Mouse (Mus musculus): ENCODE data around the gene Ip6k2. TPM values are rescaled to one million over a fixed set of nuclear protein-coding genes. Genes with fewer than 3 reads are reported as not detected.
A peak's percentile ranks its signal among the peaks of the same experiment; 100 is the strongest.

Ip6k2 gene
- polyA plus RNA-seq, 1 experiment from 2014 or later: 89.0 TPM

DNA sequence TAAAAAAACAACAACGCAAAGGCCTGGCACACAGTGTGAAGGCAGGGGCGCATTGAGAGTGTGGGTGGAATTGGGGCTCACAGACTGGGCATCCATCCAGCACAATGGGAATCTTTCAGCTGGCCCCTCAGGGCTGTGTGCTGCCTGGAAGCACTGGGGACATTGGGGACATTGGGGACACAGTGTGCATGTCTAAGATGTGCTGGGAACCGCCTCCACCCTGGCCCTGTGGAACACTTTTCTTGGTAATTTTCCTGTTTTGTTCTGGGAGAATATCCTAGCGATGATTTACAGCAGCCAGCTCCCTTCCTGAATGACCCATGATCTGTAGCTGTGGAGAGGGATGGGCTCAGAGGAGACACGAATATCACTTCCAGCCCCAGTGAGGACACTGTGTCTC lies 29.2 kb upstream of the Ip6k2 start:
- H3K9me3 ChIP-seq (replicated peaks): no peaks in the 10 kb centered on the region

DNA sequence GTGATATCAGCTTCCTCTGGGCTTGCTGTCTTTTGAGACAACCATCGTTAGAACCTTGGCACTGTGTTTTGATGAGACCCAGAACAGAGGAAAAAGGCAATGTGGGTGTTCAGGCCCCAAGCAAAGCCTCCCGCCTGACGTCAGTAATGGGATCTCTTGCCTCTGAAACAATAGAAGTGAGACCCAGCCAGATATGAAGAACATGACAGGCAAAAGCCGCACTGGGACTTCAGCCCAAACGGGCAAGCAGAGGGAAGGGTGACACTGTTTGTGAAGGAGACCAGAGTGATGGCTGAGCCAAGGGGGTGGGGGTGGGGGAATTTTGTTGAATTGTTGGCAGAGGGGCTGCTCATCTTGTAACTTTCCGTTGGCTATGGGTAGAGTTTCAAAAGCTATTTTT lies 26.2 kb upstream of the Ip6k2 start:
- H3K36me3 ChIP-seq: no peaks in the 10 kb centered on the region
- DNase-seq (ENCODE audit: low spot score): no peak
- H3K27me3 ChIP-seq (ENCODE audit: low read depth, poor library complexity, severe bottlenecking): no peaks in the 10 kb centered on the region
- H3K9me3 ChIP-seq (replicated peaks): no peaks in the 10 kb centered on the region
- H3K27ac ChIP-seq (replicated peaks): no peak overlapping the region
- 0 out of 2 replicates have a peak, but pooled peaks cover 2% of the 10 kb centered on the region for H3K4me1 ChIP-seq
- WGBS: 81% methylated on average over 6 of the region's 6 CpGs
- H3K4me3 ChIP-seq: no peak overlapping the region

More for the DNA sequence above, 29.2 kb upstream of the Ip6k2 start:
- WGBS: 91% methylated on average over 5 of the region's 5 CpGs
- Histone ChIP-seq H3K36me3 (no peaks in the 10 kb centered on the region), H3K27ac (replicated peaks) (no peak overlapping the region), H3K4me1 (peaks cover 5% of the 10 kb centered on the region), H3K27me3 (ENCODE audit: low read depth, poor library complexity, severe bottlenecking) (no peaks in the 10 kb centered on the region), H3K4me3 (no peak overlapping the region)
- no peak for DNase-seq (ENCODE audit: low spot score)

GRCm38 (mm10) chr9:108759121-108759520 lies 24.5 kb upstream of the Ip6k2 start:
- no peak overlapping the region for H3K4me3 ChIP-seq
- DNase-seq (ENCODE audit: low spot score): no peak
- H3K9me3 ChIP-seq (replicated peaks): no peaks in the 10 kb centered on the region
- no peaks in the 10 kb centered on the region for H3K36me3 ChIP-seq
- 0 out of 2 replicates have a peak, but pooled peaks cover 2% of the 10 kb centered on the region for H3K4me1 ChIP-seq
- H3K27ac ChIP-seq (replicated peaks): no peak overlapping the region
- H3K27me3 ChIP-seq (ENCODE audit: low read depth, poor library complexity, severe bottlenecking): no peaks in the 10 kb centered on the region
- WGBS: 97% methylated on average over 20 of the region's 20 CpGs

DNA sequence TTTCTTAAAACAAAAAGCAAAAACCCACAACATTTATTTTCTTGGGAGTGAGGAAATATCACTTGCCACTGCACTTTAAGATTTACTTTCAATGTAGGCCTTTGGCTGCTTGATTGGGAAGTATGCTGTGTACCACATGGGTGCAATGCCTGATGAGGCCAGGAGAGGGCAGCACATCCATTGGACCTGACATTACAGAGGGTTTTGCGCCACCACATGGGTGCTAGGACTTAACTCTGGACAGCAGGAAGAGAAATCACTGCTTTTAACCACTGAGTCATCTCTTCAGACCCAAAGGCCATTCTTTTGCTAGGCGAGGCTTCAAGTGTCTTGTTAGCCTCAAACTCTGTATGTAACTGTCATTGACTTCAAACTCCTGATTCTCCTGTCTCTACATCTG lies 23.8 kb upstream of the Ip6k2 start:
- DNase-seq (ENCODE audit: low spot score): peak; percentile 44
- H3K4me1 ChIP-seq: 0 out of 2 replicates have a peak, but pooled peaks cover 2% of the 10 kb centered on the region
- WGBS: 61% methylated on average over 2 of the region's 2 CpGs
- H3K27ac ChIP-seq (replicated peaks): no peak overlapping the region
- no peaks in the 10 kb centered on the region for H3K36me3 ChIP-seq
- no peaks in the 10 kb centered on the region for H3K27me3 ChIP-seq (ENCODE audit: low read depth, poor library complexity, severe bottlenecking)
- no peak overlapping the region for H3K4me3 ChIP-seq
- no peaks in the 10 kb centered on the region for H3K9me3 ChIP-seq (replicated peaks)

DNA sequence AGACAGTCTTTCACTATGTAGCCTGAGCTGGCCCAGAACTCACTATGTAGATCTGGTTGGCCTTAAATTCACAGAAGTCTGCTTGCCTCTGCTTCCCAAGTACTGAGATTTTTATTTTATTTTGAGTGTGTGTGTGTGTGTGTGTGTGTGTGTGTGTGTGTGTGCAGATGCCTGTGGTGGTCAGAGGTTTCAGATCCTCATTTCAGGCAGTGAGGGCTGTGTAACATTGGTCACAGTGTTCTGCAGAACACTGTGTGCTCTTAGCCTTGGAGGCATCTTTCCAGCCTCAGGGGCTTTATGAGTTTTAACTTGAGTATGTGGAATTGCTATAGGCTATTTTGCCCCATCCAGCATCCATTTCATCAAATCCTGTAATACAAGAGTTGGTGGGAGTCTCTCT lies 22.0 kb upstream of the Ip6k2 start:
- Histone ChIP-seq H3K9me3 (replicated peaks) (no peaks in the 10 kb centered on the region), H3K4me3 (no peak overlapping the region), H3K27ac (replicated peaks) (no peak overlapping the region), H3K36me3 (no peaks in the 10 kb centered on the region), H3K27me3 (ENCODE audit: low read depth, poor library complexity, severe bottlenecking) (no peaks in the 10 kb centered on the region), H3K4me1 (no peaks in the 10 kb centered on the region)
- DNase-seq (ENCODE audit: low spot score): no peak

GRCm38 (mm10) chr9:108764971-108765370 lies 18.6 kb upstream of the Ip6k2 start:
- no peaks in the 10 kb centered on the region for H3K4me1 ChIP-seq
- no peak for DNase-seq (ENCODE audit: low spot score)
- 79% methylated on average over 10 of the region's 10 CpGs for WGBS

GRCm38 (mm10) chr9:108776614-108777013 lies 7.0 kb upstream of the Ip6k2 start:
- 95% methylated on average over 4 of the region's 4 CpGs for WGBS

More at GRCm38 (mm10) chr9:108764971-108765370, 18.6 kb upstream of the Ip6k2 start:
- Histone ChIP-seq H3K27me3 (ENCODE audit: low read depth, poor library complexity, severe bottlenecking) (no peaks in the 10 kb centered on the region), H3K4me3 (no peak overlapping the region), H3K27ac (replicated peaks) (no peak overlapping the region), H3K9me3 (replicated peaks) (no peaks in the 10 kb centered on the region), H3K36me3 (no peaks in the 10 kb centered on the region)

DNA sequence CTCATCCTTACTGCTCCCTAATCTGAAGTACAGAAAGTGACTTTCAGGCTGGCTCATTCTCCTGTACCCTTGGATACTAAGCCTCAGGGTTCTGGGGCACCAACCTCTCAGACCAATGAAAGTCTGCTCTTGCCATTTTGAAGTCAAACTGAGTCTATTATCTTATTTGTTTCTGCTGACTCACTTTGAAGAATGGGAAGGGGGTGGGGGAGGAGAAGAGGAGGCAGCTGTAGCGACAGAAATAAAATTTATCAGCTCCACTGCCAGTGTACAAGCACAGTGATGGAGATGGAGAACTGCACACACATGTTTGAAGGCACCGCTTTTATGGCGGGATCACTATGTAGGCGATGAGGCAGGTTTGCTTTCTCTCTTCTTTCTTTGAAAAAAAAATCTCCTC lies 6.3 kb upstream of the Ip6k2 start:
- Histone ChIP-seq H3K27me3 (ENCODE audit: low read depth, poor library complexity, severe bottlenecking) (no peaks in the 10 kb centered on the region), H3K4me1 (peaks cover 44% of the 10 kb centered on the region), H3K4me3 (no peak overlapping the region), H3K36me3 (no peaks in the 10 kb centered on the region), H3K27ac (replicated peaks) (no peak overlapping the region), H3K9me3 (replicated peaks) (peaks cover 8% of the 10 kb centered on the region)
- DNase-seq (ENCODE audit: low spot score): no peak
- 84% methylated on average over 4 of the region's 4 CpGs for WGBS

More at GRCm38 (mm10) chr9:108776614-108777013, 7.0 kb upstream of the Ip6k2 start:
- Histone ChIP-seq H3K4me1 (peaks cover 38% of the 10 kb centered on the region), H3K9me3 (replicated peaks) (peaks cover 8% of the 10 kb centered on the region), H3K36me3 (no peaks in the 10 kb centered on the region), H3K4me3 (no peak overlapping the region), H3K27ac (replicated peaks) (no peak overlapping the region), H3K27me3 (ENCODE audit: low read depth, poor library complexity, severe bottlenecking) (no peaks in the 10 kb centered on the region)
- no peak for DNase-seq (ENCODE audit: low spot score)

GRCm38 (mm10) chr9:108780959-108781358 lies 2.6 kb upstream of the Ip6k2 start:
- 81% methylated on average over 5 of the region's 5 CpGs for whole genome bisulfite sequencing
- H3K4me1 ChIP-seq: peaks cover 56% of the 10 kb centered on the region
- H3K27me3 ChIP-seq (ENCODE audit: low read depth, poor library complexity, severe bottlenecking): no peaks in the 10 kb centered on the region
- no peak overlapping the region for H3K27ac ChIP-seq (replicated peaks)
- no peak overlapping the region for H3K4me3 ChIP-seq
- DNase-seq (ENCODE audit: low spot score): no peak
- no peaks in the 10 kb centered on the region for H3K9me3 ChIP-seq (replicated peaks)
- H3K36me3 ChIP-seq: peaks cover 1% of the 10 kb centered on the region; the same call in 1 of the 2 replicates

- DNase-seq (ENCODE audit: low spot score): no peak
- no peak overlapping the region for H3K4me3 ChIP-seq
- WGBS: 74% methylated on average over 4 of the region's 4 CpGs
- no peaks in the 10 kb centered on the region for H3K27me3 ChIP-seq (ENCODE audit: low read depth, poor library complexity, severe bottlenecking)
- H3K27ac ChIP-seq (replicated peaks): peak overlapping the region; percentile 98; the same call in 1 of the 2 replicates
- peaks cover 57% of the 10 kb centered on the region for H3K4me1 ChIP-seq
- no peaks in the 10 kb centered on the region for H3K9me3 ChIP-seq (replicated peaks)
- H3K36me3 ChIP-seq: peaks cover 11% of the 10 kb centered on the region
Observed at GRCm38 (mm10) chr9:108781891-108782290, 1.7 kb upstream of the Ip6k2 start.

GRCm38 (mm10) chr9:108782836-108783547 lies 604 bp upstream of the Ip6k2 start:
- WGBS: 18% methylated on average over 9 of the region's 9 CpGs
- DNase-seq (ENCODE audit: low spot score): no peak
- Histone ChIP-seq H3K4me1 (peaks cover 64% of the 10 kb centered on the region), H3K27me3 (ENCODE audit: low read depth, poor library complexity, severe bottlenecking) (no peaks in the 10 kb centered on the region), H3K36me3 (peaks cover 19% of the 10 kb centered on the region), H3K27ac (replicated peaks) (peak overlapping the region; percentile 98), H3K9me3 (replicated peaks) (no peaks in the 10 kb centered on the region), H3K4me3 (peak overlapping the region; percentile 90)

- Histone ChIP-seq H3K27me3 (ENCODE audit: low read depth, poor library complexity, severe bottlenecking) (no peaks in the 10 kb centered on the region), H3K9me3 (replicated peaks) (no peaks in the 10 kb centered on the region), H3K4me1 (peaks cover 87% of the 10 kb centered on the region), H3K36me3 (peaks cover 28% of the 10 kb centered on the region), H3K27ac (replicated peaks) (peak overlapping the region; percentile 98), H3K4me3 (peak overlapping the region; percentile 90)
- DNase-seq (ENCODE audit: low spot score): peak; percentile 58
Observed at GRCm38 (mm10) chr9:108785416-108785815, 1.8 kb downstream of the Ip6k2 start.

- Histone ChIP-seq H3K27me3 (ENCODE audit: low read depth, poor library complexity, severe bottlenecking) (no peaks in the 10 kb centered on the region), H3K4me3 (peak overlapping the region; percentile 90), H3K9me3 (replicated peaks) (no peaks in the 10 kb centered on the region), H3K27ac (replicated peaks) (no peak overlapping the region), H3K4me1 (peaks cover 84% of the 10 kb centered on the region), H3K36me3 (peaks cover 28% of the 10 kb centered on the region)
- no peak for DNase-seq (ENCODE audit: low spot score)
- WGBS: 94% methylated on average over 1 of the region's 1 CpGs
Observed at GRCm38 (mm10) chr9:108786494-108786893, 2.9 kb downstream of the Ip6k2 start.
